Mouse (Mus musculus) heart, embryonic 13.5 days (tissue): ENCODE measurements at regions not wholly inside any gene's neighbourhood (a gene's known extent, or its start where the extent isn't known, plus 50 kb on each side); places are given as distances from the start of the nearest gene placed in this dataset.

ENCODE experiments used
- ATAC-seq: fragments of 200-750 bp; cut with Nextera tagmentation; 2 replicates; pipeline ENCODE4 v1.8.0; 2017; ENCODE audit warnings: moderate TSS enrichment; ENCODE audit not compliant: insufficient number of reproducible peaks, low FRiP score, low TSS enrichment; ENCODE audit errors: extremely low read depth
- H3K27ac ChIP-seq: fragments of 300-500 bp; sonication (generic); replicated peaks from 2 replicates; pipeline ENCODE4 v1.5.1; 2015; ENCODE audit warnings: moderate library complexity, mild to moderate bottlenecking, inconsistent platforms
- H3K27me3 ChIP-seq: fragments of 300-500 bp; sonication (generic); replicated peaks from 2 replicates; pipeline ENCODE4 v1.6.1; 2015; ENCODE audit warnings: mild to moderate bottlenecking, inconsistent platforms
- H3K36me3 ChIP-seq: fragments of 300-500 bp; sonication (generic); 2 replicates; pipeline ENCODE4 v1.6.1; 2015; ENCODE audit warnings: mild to moderate bottlenecking, inconsistent platforms
- H3K4me1 ChIP-seq: fragments of 300-500 bp; sonication (generic); 2 replicates; pipeline ENCODE4 v1.6.1; 2015; ENCODE audit warnings: inconsistent platforms
- H3K4me2 ChIP-seq: fragments of 300-500 bp; sonication (generic); 2 replicates; pipeline ENCODE4 v1.6.1; 2015; ENCODE audit warnings: inconsistent platforms, mild to moderate bottlenecking, moderate library complexity
- H3K4me3 ChIP-seq: fragments of 300-500 bp; sonication (generic); 2 replicates; pipeline ENCODE4 v1.5.1; 2015; ENCODE audit warnings: moderate library complexity, mild to moderate bottlenecking, inconsistent platforms
- H3K9ac ChIP-seq: fragments of 300-500 bp; sonication (generic); 2 replicates; pipeline ENCODE4 v1.6.1; 2015; ENCODE audit warnings: inconsistent platforms, mild to moderate bottlenecking, moderate library complexity
- H3K9me3 ChIP-seq: fragments of 300-500 bp; sonication (generic); 2 replicates; pipeline ENCODE4 v1.6.1; 2016; ENCODE audit warnings: inconsistent platforms
- WGBS: fragments of 180-500 bp; shearing (Covaris S2); methylation state at CpG from one replicate; pipeline ENCODE4 v1.1.7; 2015; ENCODE audit warnings: mixed read lengths; 5-methylcytosine and 5-hydroxymethylcytosine counted together

GRCm38 (mm10) chr2:160021541-160021940 is 312.4 kb downstream of the Gm826 start:
- H3K27me3 ChIP-seq = no peaks in the 10 kb centered on the region
- H3K27ac ChIP-seq = no peak overlapping the region
- no peak for ATAC-seq
- no peaks in the 10 kb centered on the region for H3K9me3 ChIP-seq
- no peak overlapping the region for H3K9ac ChIP-seq
- no peaks in the 10 kb centered on the region for H3K36me3 ChIP-seq
- H3K4me3 ChIP-seq = no peak overlapping the region
- H3K4me2 ChIP-seq = no peak overlapping the region
- H3K4me1 ChIP-seq = no peaks in the 10 kb centered on the region
- WGBS = 76% methylated on average over 4 of the region's 4 CpGs

GRCm38 (mm10) chr2:160020876-160021275 is 313.1 kb downstream of the Gm826 start:
- Histone ChIP-seq H3K27ac (no peak overlapping the region), H3K4me2 (no peak overlapping the region), H3K9me3 (no peaks in the 10 kb centered on the region), H3K9ac (no peak overlapping the region), H3K4me3 (no peak overlapping the region), H3K27me3 (no peaks in the 10 kb centered on the region), H3K36me3 (no peaks in the 10 kb centered on the region), H3K4me1 (no peaks in the 10 kb centered on the region)
- WGBS = 84% methylated on average over 2 of the region's 2 CpGs
- no peak for ATAC-seq

GRCm38 (mm10) chr2:160017020-160017812 is 316.7 kb downstream of the Gm826 start:
- Histone ChIP-seq H3K4me1 (no peaks in the 10 kb centered on the region), H3K4me3 (no peak overlapping the region), H3K4me2 (no peak overlapping the region), H3K27me3 (no peaks in the 10 kb centered on the region), H3K9ac (no peak overlapping the region), H3K27ac (no peak overlapping the region), H3K36me3 (no peaks in the 10 kb centered on the region), H3K9me3 (no peaks in the 10 kb centered on the region)
- 81% methylated on average over 5 of the region's 5 CpGs for WGBS
- ATAC-seq = no peak

GRCm38 (mm10) chr2:160011421-160011820 is 322.5 kb downstream of the Gm826 start:
- no peaks in the 10 kb centered on the region for H3K27me3 ChIP-seq
- no peaks in the 10 kb centered on the region for H3K36me3 ChIP-seq
- no peak overlapping the region for H3K9ac ChIP-seq
- no peaks in the 10 kb centered on the region for H3K9me3 ChIP-seq
- no peak overlapping the region for H3K4me3 ChIP-seq
- WGBS = 70% methylated on average over 6 of the region's 6 CpGs
- no peak overlapping the region for H3K27ac ChIP-seq
- H3K4me2 ChIP-seq = no peak overlapping the region
- ATAC-seq = no peak
- H3K4me1 ChIP-seq = no peaks in the 10 kb centered on the region

GRCm38 (mm10) chr2:160002695-160003094 is 331.3 kb downstream of the Gm826 start:
- Histone ChIP-seq H3K27me3 (no peaks in the 10 kb centered on the region), H3K9me3 (no peaks in the 10 kb centered on the region), H3K9ac (no peak overlapping the region), H3K4me2 (no peak overlapping the region), H3K4me1 (peaks cover 14% of the 10 kb centered on the region), H3K27ac (no peak overlapping the region), H3K4me3 (no peak overlapping the region), H3K36me3 (no peaks in the 10 kb centered on the region)
- 44% methylated on average over 3 of the region's 3 CpGs for WGBS
- peak; percentile 31; the same call in 1 of the 2 replicates for ATAC-seq

- ATAC-seq = no peak
- Histone ChIP-seq H3K27ac (no peak overlapping the region), H3K9me3 (no peaks in the 10 kb centered on the region), H3K4me2 (no peak overlapping the region), H3K4me1 (peaks cover 14% of the 10 kb centered on the region), H3K9ac (no peak overlapping the region), H3K27me3 (no peaks in the 10 kb centered on the region), H3K36me3 (no peaks in the 10 kb centered on the region), H3K4me3 (no peak overlapping the region)
- 66% methylated on average over 4 of the region's 4 CpGs for WGBS
These were observed 333.5 kb downstream of the Gm826 start for GRCm38 (mm10) chr2:160000449-160000848.

GRCm38 (mm10) chr2:159997395-159997794 is 336.6 kb downstream of the Gm826 start:
- ATAC-seq = no peak
- Histone ChIP-seq H3K27ac (no peak overlapping the region), H3K4me3 (no peak overlapping the region), H3K4me1 (peaks cover 2% of the 10 kb centered on the region; the same call in 1 of the 2 replicates), H3K36me3 (no peaks in the 10 kb centered on the region), H3K4me2 (no peak overlapping the region), H3K9me3 (no peaks in the 10 kb centered on the region), H3K9ac (no peak overlapping the region), H3K27me3 (no peaks in the 10 kb centered on the region)
- 72% methylated on average over 9 of the region's 9 CpGs for WGBS

GRCm38 (mm10) chr2:159994490-159994889 is 339.5 kb downstream of the Gm826 start:
- Histone ChIP-seq H3K36me3 (no peaks in the 10 kb centered on the region), H3K4me3 (no peak overlapping the region), H3K9ac (no peak overlapping the region), H3K27me3 (no peaks in the 10 kb centered on the region), H3K27ac (no peak overlapping the region), H3K4me2 (no peak overlapping the region), H3K9me3 (no peaks in the 10 kb centered on the region), H3K4me1 (no peaks in the 10 kb centered on the region)
- 72% methylated on average over 3 of the region's 3 CpGs for WGBS
- no peak for ATAC-seq

GRCm38 (mm10) chr2:159986719-159987118 is 347.2 kb downstream of the Gm826 start:
- Histone ChIP-seq H3K9me3 (no peaks in the 10 kb centered on the region), H3K9ac (no peak overlapping the region), H3K4me2 (no peak overlapping the region), H3K36me3 (no peaks in the 10 kb centered on the region), H3K27ac (no peak overlapping the region), H3K4me1 (peaks cover 11% of the 10 kb centered on the region), H3K27me3 (no peaks in the 10 kb centered on the region), H3K4me3 (no peak overlapping the region)
- WGBS = 85% methylated on average over 7 of the region's 7 CpGs
- ATAC-seq = no peak

- 47% methylated on average over 3 of the region's 3 CpGs for WGBS
- H3K9ac ChIP-seq = no peak overlapping the region
- no peak overlapping the region for H3K4me2 ChIP-seq
- no peak overlapping the region for H3K4me3 ChIP-seq
- H3K36me3 ChIP-seq = no peaks in the 10 kb centered on the region
- H3K4me1 ChIP-seq = peaks cover 16% of the 10 kb centered on the region
- H3K27me3 ChIP-seq = no peaks in the 10 kb centered on the region
- H3K27ac ChIP-seq = peak overlapping the region; percentile 48
- H3K9me3 ChIP-seq = no peaks in the 10 kb centered on the region
- no peak for ATAC-seq
These were observed 352.3 kb downstream of the Gm826 start for GRCm38 (mm10) chr2:159981694-159982093.

- Histone ChIP-seq H3K4me1 (no peaks in the 10 kb centered on the region), H3K9ac (no peak overlapping the region), H3K9me3 (no peaks in the 10 kb centered on the region), H3K27ac (no peak overlapping the region), H3K36me3 (no peaks in the 10 kb centered on the region), H3K27me3 (no peaks in the 10 kb centered on the region), H3K4me2 (no peak overlapping the region), H3K4me3 (no peak overlapping the region)
- 40% methylated on average over 1 of the region's 1 CpGs for WGBS
- no peak for ATAC-seq
These were observed 383.6 kb downstream of the Gm826 start for GRCm38 (mm10) chr2:159950369-159950768.

- WGBS = 78% methylated on average over 4 of the region's 4 CpGs
These were observed 384.9 kb downstream of the Gm826 start for GRCm38 (mm10) chr2:159949046-159949445.

More at GRCm38 (mm10) chr2:159949046-159949445, 384.9 kb downstream of the Gm826 start:
- no peak overlapping the region for H3K9ac ChIP-seq
- H3K4me3 ChIP-seq = no peak overlapping the region
- ATAC-seq = no peak
- no peaks in the 10 kb centered on the region for H3K27me3 ChIP-seq
- no peak overlapping the region for H3K4me2 ChIP-seq
- H3K36me3 ChIP-seq = no peaks in the 10 kb centered on the region
- no peaks in the 10 kb centered on the region for H3K9me3 ChIP-seq
- H3K4me1 ChIP-seq = no peaks in the 10 kb centered on the region
- H3K27ac ChIP-seq = no peak overlapping the region
